Comparison of ENCODE assay signal across 18 mouse cellular contexts in genomic region chr10:43317327-43317951, GRCm38 (mm10).
DNase-seq lines count a peak whose midpoint lies in the region; ATAC-seq and TF ChIP-seq lines count a peak whose summit lies in the region.
"Had no signal": no experiment of that assay in that cellular context is flagged by ENCODE, and none has a peak within 500 bp of the region (broad histone marks: within the 10 kb centered on the region; RNA-seq: fewer than 3 reads in every experiment).

No protein-coding gene starts in this region.

- H3K9ac ChIP-seq in hindbrain, embryonic 12.5 days = no peak overlapping the region
- no peak overlapping the region for H3K9ac ChIP-seq in hindbrain, postnatal 0 days (replicated peaks; ENCODE audit: low read length)
- 0 out of 2 replicates have a peak overlapping the region, but pooled peaks have one; percentile 34 for H3K9ac ChIP-seq in forebrain, embryonic 13.5 days
- H3K9ac ChIP-seq in hindbrain, embryonic 15.5 days = no peak overlapping the region

- no peak overlapping the region for H3K4me3 ChIP-seq in hindbrain, embryonic 12.5 days
- H3K4me3 ChIP-seq in hindbrain, postnatal 0 days (ENCODE audit: low read length) = no peak overlapping the region
- H3K4me3 ChIP-seq in forebrain, embryonic 13.5 days = no peak overlapping the region
- no peak overlapping the region for H3K4me3 ChIP-seq in hindbrain, embryonic 15.5 days
- H3K4me3 ChIP-seq: embryonic facial prominence, embryonic 12.5 days had no signal

- H3K27me3 ChIP-seq in hindbrain, embryonic 12.5 days = no peaks in the 10 kb centered on the region
- H3K27me3 ChIP-seq in hindbrain, postnatal 0 days (ENCODE audit: insufficient read depth, low read length) = no peaks in the 10 kb centered on the region
- H3K27me3 ChIP-seq in forebrain, embryonic 13.5 days = no peaks in the 10 kb centered on the region
- no peaks in the 10 kb centered on the region for H3K27me3 ChIP-seq in hindbrain, embryonic 15.5 days
- H3K27me3 ChIP-seq: embryonic facial prominence, embryonic 12.5 days had no signal

- TF ChIP-seq CTCF in hindbrain, postnatal 0 days (IDR thresholded peaks at IDR 0.05; ENCODE audit: low read depth) = no peak

- intact Hi-C loops in gastrocnemius, postnatal 36 days (cut with DNase I) = no loop called here

- no peaks in the 10 kb centered on the region for H3K36me3 ChIP-seq in hindbrain, embryonic 12.5 days
- no peaks in the 10 kb centered on the region for H3K36me3 ChIP-seq in hindbrain, postnatal 0 days (ENCODE audit: insufficient read depth, low read length)
- no peaks in the 10 kb centered on the region for H3K36me3 ChIP-seq in forebrain, embryonic 13.5 days (ENCODE audit: poor library complexity, severe bottlenecking)
- no peaks in the 10 kb centered on the region for H3K36me3 ChIP-seq in hindbrain, embryonic 15.5 days
- H3K36me3 ChIP-seq: embryonic facial prominence, embryonic 12.5 days had no signal

- ATAC-seq in hindbrain, embryonic 12.5 days (ENCODE audit: low FRiP score) = peak; percentile 72
- ATAC-seq in hindbrain, postnatal 0 days = no peak
- ATAC-seq in forebrain, embryonic 13.5 days = peak; percentile 79
- ATAC-seq in hindbrain, embryonic 15.5 days (ENCODE audit: low FRiP score, low read depth) = peak; percentile 29; the same call in 1 of the 2 replicates

- H3K4me1 ChIP-seq in hindbrain, embryonic 12.5 days = peaks cover 10% of the 10 kb centered on the region
- peaks cover 6% of the 10 kb centered on the region; the same call in 1 of the 2 replicates for H3K4me1 ChIP-seq in hindbrain, postnatal 0 days (ENCODE audit: insufficient read depth, low read length)
- peaks cover 29% of the 10 kb centered on the region for H3K4me1 ChIP-seq in forebrain, embryonic 13.5 days
- peaks cover 11% of the 10 kb centered on the region for H3K4me1 ChIP-seq in hindbrain, embryonic 15.5 days (replicated peaks)
- H3K4me1 ChIP-seq: embryonic facial prominence, embryonic 12.5 days had no signal

- no peak overlapping the region for H3K4me2 ChIP-seq in hindbrain, embryonic 12.5 days (replicated peaks)
- no peak overlapping the region for H3K4me2 ChIP-seq in hindbrain, postnatal 0 days (ENCODE audit: low read depth, low read length)
- H3K4me2 ChIP-seq in forebrain, embryonic 13.5 days = peak overlapping the region; percentile 30; the same call in 1 of the 2 replicates
- H3K4me2 ChIP-seq in hindbrain, embryonic 15.5 days = no peak overlapping the region
- H3K4me2 ChIP-seq: embryonic facial prominence, embryonic 12.5 days had no signal

- no peaks in the 10 kb centered on the region for H3K9me3 ChIP-seq in hindbrain, embryonic 12.5 days (replicated peaks)
- no peaks in the 10 kb centered on the region for H3K9me3 ChIP-seq in hindbrain, postnatal 0 days (ENCODE audit: low read length)
- H3K9me3 ChIP-seq in forebrain, embryonic 13.5 days (replicated peaks) = no peaks in the 10 kb centered on the region
- no peaks in the 10 kb centered on the region for H3K9me3 ChIP-seq in hindbrain, embryonic 15.5 days
- H3K9me3 ChIP-seq: embryonic facial prominence, embryonic 12.5 days had no signal

- no peak for DNase-seq in hindbrain, postnatal 0 days (ENCODE audit: low spot score)
- DNase-seq in Muller cell, postnatal 12 days (ENCODE audit: inconsistent ontology term) = peak; percentile 90
- no peak for DNase-seq in spleen, adult 18-20 months
- no peak for DNase-seq in layer of hippocampus, adult 8-10 months (ENCODE audit: low spot score in 2 of 2)
- DNase-seq in gastrocnemius, postnatal 36 days = no peak
- DNase-seq: B cell, adult 2 months; cerebellum, adult 2 months; gastrocnemius, postnatal 25 days; kidney, adult 8-10 months; kidney, postnatal 25 days; liver; lung, postnatal 10 days; right cerebral cortex, adult 18-20 months; thymus, postnatal 25 days had no signal

- H3K27ac ChIP-seq in hindbrain, embryonic 12.5 days = peak overlapping the region; percentile 37
- no peak overlapping the region for H3K27ac ChIP-seq in hindbrain, postnatal 0 days
- peak overlapping the region; percentile 68 for H3K27ac ChIP-seq in forebrain, embryonic 13.5 days
- H3K27ac ChIP-seq in hindbrain, embryonic 15.5 days (replicated peaks) = no peak overlapping the region
- H3K27ac ChIP-seq: embryonic facial prominence, embryonic 12.5 days had no signal

- 48% methylated on average over 9 of the region's 9 CpGs for WGBS in hindbrain, embryonic 12.5 days
- 31% methylated on average over 9 of the region's 9 CpGs for WGBS in hindbrain, postnatal 0 days
- 13% methylated on average over 9 of the region's 9 CpGs for WGBS in forebrain, embryonic 13.5 days
- 28% methylated on average over 9 of the region's 9 CpGs for WGBS in hindbrain, embryonic 15.5 days

Comparison
In these comparisons a context has a peak if more than half of its experiments do, and no peak if none do; other contexts are left out.
1. H3K27ac ChIP-seq: peak in hindbrain, embryonic 12.5 days (single experiment) and forebrain, embryonic 13.5 days (single experiment); none in hindbrain, postnatal 0 days (single experiment) and hindbrain, embryonic 15.5 days (single experiment).